ENCODE assay signal across 21 mouse cellular contexts in the genomic region with DNA sequence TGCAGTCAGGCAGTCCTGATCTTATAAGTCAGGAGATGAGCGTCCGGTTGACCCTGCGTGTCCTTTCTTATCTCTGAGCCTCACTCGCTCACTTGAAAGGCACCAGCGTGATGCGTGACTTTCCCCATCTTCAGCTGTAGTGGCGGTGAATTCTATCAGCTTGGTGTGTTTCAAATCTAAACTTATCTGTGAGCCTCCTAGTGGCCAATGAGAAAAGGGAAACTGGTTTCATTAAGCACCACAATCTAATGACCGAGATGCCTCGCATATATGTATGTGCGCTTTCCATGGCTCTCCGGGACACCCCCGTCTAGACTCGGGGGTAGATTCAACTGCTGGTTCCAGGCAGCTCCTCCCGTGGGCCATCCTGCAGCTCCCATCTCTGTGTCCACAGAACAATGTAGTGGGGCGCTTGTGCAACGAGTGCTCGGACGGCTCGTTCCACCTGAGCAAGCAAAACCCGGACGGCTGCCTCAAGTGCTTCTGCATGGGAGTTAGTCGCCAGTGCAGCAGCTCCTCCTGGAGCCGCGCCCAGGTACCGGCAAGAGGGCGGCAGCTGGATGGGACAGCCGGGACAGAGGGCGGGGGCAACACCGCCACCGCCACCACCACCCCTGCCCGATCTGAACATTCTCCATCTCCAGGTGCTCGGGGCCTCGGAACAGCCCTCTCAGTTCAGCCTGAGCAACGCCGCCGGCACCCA. TPM values are rescaled to one million over a fixed set of nuclear protein-coding genes. Genes with fewer than 3 reads are reported as not detected.
DNase-seq lines count a peak whose midpoint lies in the region; ATAC-seq and TF ChIP-seq lines count a peak whose summit lies in the region.
"Had no signal": no experiment of that assay in that cellular context is flagged by ENCODE, and none has a peak within 500 bp of the region (broad histone marks: within the 10 kb centered on the region; RNA-seq: fewer than 3 reads in every experiment).

No protein-coding gene starts in this region.

- peaks cover 99% of the 10 kb centered on the region for H3K36me3 ChIP-seq in heart, postnatal 0 days (replicated peaks; ENCODE audit: control insufficient read depth, insufficient read depth, low read length)
- H3K36me3 ChIP-seq in liver, postnatal 0 days (replicated peaks; ENCODE audit: insufficient read depth, low read length) = peaks cover 11% of the 10 kb centered on the region
- H3K36me3 ChIP-seq: midbrain, embryonic 15.5 days had no signal

- TF ChIP-seq CTCF in heart, postnatal 0 days (IDR thresholded peaks at IDR 0.05; ENCODE audit: low read depth) = peak; percentile 32
- peak; percentile 54 for TF ChIP-seq CTCF in liver, postnatal 0 days (IDR thresholded peaks at IDR 0.05; ENCODE audit: low read depth)

- TF ChIP-seq EP300 in heart, postnatal 0 days (IDR thresholded peaks at IDR 0.05; ENCODE audit: low read depth) = no peak
- TF ChIP-seq EP300 in liver, postnatal 0 days (IDR thresholded peaks at IDR 0.05; ENCODE audit: low read depth) = no peak

- no peak for ATAC-seq in heart, postnatal 0 days (ENCODE audit: insufficient read depth, low read depth)
- no peak for ATAC-seq in liver, postnatal 0 days
- ATAC-seq: activated CD4-positive, CD25-positive, alpha-beta regulatory T cell, adult 4 months; intestine, embryonic 15.5 days; midbrain, embryonic 15.5 days had no signal

- DNase-seq in heart, postnatal 0 days (ENCODE audit: low spot score) = no peak
- no peak for DNase-seq in heart, postnatal 25 days (ENCODE audit: low spot score)
- DNase-seq in liver, postnatal 0 days = no peak
- no peak for DNase-seq in liver
- peak; percentile 12 for DNase-seq in A20 (ENCODE audit: low read depth, low spot score)
- peak; percentile 30 for DNase-seq in NIH3T3 (ENCODE audit: low read depth)
- no peak for DNase-seq in retina, embryonic 14.5 days (ENCODE audit: low spot score)
- DNase-seq in embryo, embryonic 9.5 days (ENCODE audit: extremely low spot score) = no peak

- no peaks in the 10 kb centered on the region for H3K27me3 ChIP-seq in heart, postnatal 0 days (ENCODE audit: control insufficient read depth, insufficient read depth, low read length)
- no peaks in the 10 kb centered on the region for H3K27me3 ChIP-seq in liver, postnatal 0 days (ENCODE audit: insufficient read depth, low read length)
- H3K27me3 ChIP-seq: embryonic facial prominence, embryonic 13.5 days; forebrain, embryonic 12.5 days; intestine, embryonic 15.5 days; midbrain, embryonic 15.5 days had no signal

- H3K27ac ChIP-seq in heart, postnatal 0 days (ENCODE audit: low read depth) = no peak overlapping the region
- H3K27ac ChIP-seq in liver, postnatal 0 days (ENCODE audit: low read depth) = no peak overlapping the region
- H3K27ac ChIP-seq: embryonic facial prominence, embryonic 13.5 days; forebrain, embryonic 12.5 days; hindbrain, embryonic 10.5 days; intestine, embryonic 15.5 days; macrophage; midbrain, embryonic 15.5 days had no signal

- H3K4me3 ChIP-seq in heart, postnatal 0 days (ENCODE audit: low read depth, low read length) = no peak overlapping the region
- H3K4me3 ChIP-seq in liver, postnatal 0 days (ENCODE audit: low read depth, low read length) = no peak overlapping the region
- H3K4me3 ChIP-seq: embryonic facial prominence, embryonic 13.5 days; forebrain, embryonic 12.5 days; hindbrain, embryonic 10.5 days; intestine, embryonic 15.5 days; midbrain, embryonic 15.5 days had no signal

- H3K4me1 ChIP-seq in heart, postnatal 0 days (ENCODE audit: control insufficient read depth, insufficient read depth) = no peaks in the 10 kb centered on the region
- H3K4me1 ChIP-seq in liver, postnatal 0 days (ENCODE audit: insufficient read depth) = no peaks in the 10 kb centered on the region
- H3K4me1 ChIP-seq: forebrain, embryonic 12.5 days; intestine, embryonic 15.5 days; midbrain, embryonic 15.5 days had no signal

- WGBS in heart, postnatal 0 days = 73% methylated on average over 32 of the region's 36 CpGs
- WGBS in liver, postnatal 0 days (ENCODE audit: insufficient replicate concordance) = 80% methylated on average over 36 of the region's 36 CpGs

- H3K4me2 ChIP-seq in heart, postnatal 0 days (ENCODE audit: low read depth, low read length) = no peak overlapping the region
- H3K4me2 ChIP-seq in liver, postnatal 0 days (ENCODE audit: low read depth, low read length) = no peak overlapping the region
- H3K4me2 ChIP-seq: embryonic facial prominence, embryonic 13.5 days; forebrain, embryonic 12.5 days; heart, embryonic 11.5 days; intestine, embryonic 15.5 days; midbrain, embryonic 15.5 days had no signal

- H3K9ac ChIP-seq in heart, postnatal 0 days (replicated peaks; ENCODE audit: low read depth, low read length) = no peak overlapping the region
- H3K9ac ChIP-seq in liver, postnatal 0 days (replicated peaks) = no peak overlapping the region
- H3K9ac ChIP-seq: embryonic facial prominence, embryonic 13.5 days; forebrain, embryonic 12.5 days; intestine, embryonic 15.5 days; midbrain, embryonic 15.5 days had no signal

- intact Hi-C loops in heart, postnatal 25 days (cut with DNase I) = loop anchor here (2.0 to 5.0 kb wide), 2 partner anchors 61 to 75 kb away; no protein-coding TSS in a partner anchor

- H3K9me3 ChIP-seq in heart, postnatal 0 days (replicated peaks; ENCODE audit: control insufficient read depth, low read length) = no peaks in the 10 kb centered on the region
- H3K9me3 ChIP-seq in liver, postnatal 0 days (ENCODE audit: low read length) = no peaks in the 10 kb centered on the region
- H3K9me3 ChIP-seq: embryonic facial prominence, embryonic 13.5 days; forebrain, embryonic 12.5 days; hindbrain, embryonic 10.5 days; intestine, embryonic 15.5 days; midbrain, embryonic 15.5 days had no signal

RNA-seq across cellular contexts. Expression of gene Hspg2, which starts 49.6 kb away (rescaled TPM):
- 473 and 516 TPM in 2 replicates for total RNA-seq in heart, postnatal 0 days (2014; rRNA removed; ENCODE audit: low replicate concordance)
- 41.2 and 42.4 TPM in 2 replicates for polyA plus RNA-seq in heart, postnatal 0 days (2015; fragmentation: Nextera tagmentation; extraction: Ambion mirVana)
- 100 to 1,000 TPM; 249 to 297 TPM for total RNA-seq in heart, postnatal 25 days (2021)
- 5.1 TPM in 2 replicates for polyA plus RNA-seq in liver, postnatal 0 days (2015; fragmentation: Nextera tagmentation; extraction: Ambion mirVana)
- polyA plus RNA-seq: activated CD4-positive, CD25-positive, alpha-beta regulatory T cell, adult 4 months had no signal

RNA-seq across cellular contexts. Expression of gene Ldlrad2, which starts 56.2 kb away (rescaled TPM):
- total RNA-seq in heart, postnatal 0 days (2014; rRNA removed; ENCODE audit: low replicate concordance) = not detected in 2 replicates
- polyA plus RNA-seq in heart, postnatal 0 days (2015; fragmentation: Nextera tagmentation; extraction: Ambion mirVana) = 0.63 TPM in 1 of 2 replicates, not detected in the other
- total RNA-seq in heart, postnatal 25 days (2021) = not detected
- not detected in 2 replicates for polyA plus RNA-seq in liver, postnatal 0 days (2015; fragmentation: Nextera tagmentation; extraction: Ambion mirVana)
- total RNA-seq: gastrocnemius, adult 18-20 months; left cerebral cortex, postnatal 14 days; liver, adult 2 months had no signal
- polyA plus RNA-seq: activated CD4-positive, CD25-positive, alpha-beta regulatory T cell, adult 4 months; embryonic facial prominence, embryonic 13.5 days; forebrain, embryonic 12.5 days; heart, embryonic 11.5 days; intestine, embryonic 15.5 days; liver, adult 2 months; macrophage; midbrain, embryonic 15.5 days; neural tube, embryonic 11.5 days; stomach, embryonic 14.5 days had no signal

Comparison
In these comparisons a context has a peak if more than half of its experiments do, and no peak if none do; other contexts are left out.
1. DNase-seq: peak in A20 (single experiment) and NIH3T3 (single experiment); none in heart, postnatal 0 days (single experiment), heart, postnatal 25 days (single experiment), liver, postnatal 0 days (single experiment), liver (single experiment), retina, embryonic 14.5 days (single experiment) and embryo, embryonic 9.5 days (single experiment).